Mouse (Mus musculus): ENCODE measurements at regions not wholly inside any gene's neighbourhood (a gene's known extent, or its start where the extent isn't known, plus 50 kb on each side); places are given as distances from the start of the nearest gene placed in this dataset.
A peak's percentile ranks its signal among the peaks of the same experiment; 100 is the strongest.

DNA sequence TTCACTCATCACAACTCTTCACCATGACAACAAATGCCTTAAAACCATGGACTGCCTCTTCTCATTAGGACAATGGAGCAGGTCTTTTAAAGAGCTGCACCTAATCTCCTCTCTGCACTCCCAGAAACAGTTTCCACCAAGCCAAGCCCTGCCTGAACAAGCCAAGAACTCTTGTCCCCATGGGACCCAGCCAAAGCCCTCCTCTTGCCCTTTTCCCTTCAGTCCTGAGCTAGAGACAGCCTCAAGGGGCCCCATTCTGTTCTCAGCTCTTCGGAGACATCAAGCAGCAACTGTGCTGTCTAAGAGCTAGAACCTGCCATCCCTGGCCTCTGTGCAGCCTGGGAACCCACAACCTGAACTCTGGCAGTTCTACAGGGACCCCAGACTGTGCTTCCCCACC, 345.0 kb upstream of the Irak1bp1 start:
- 78% methylated on average over 1 of the region's 1 CpGs for whole genome bisulfite sequencing
- ATAC-seq (ENCODE audit: low FRiP score) (no peak), DNase-seq (ENCODE audit: low spot score) (no peak)
- H3K36me3 ChIP-seq (replicated peaks; ENCODE audit: control insufficient read depth, insufficient read depth), result no peaks in the 10 kb centered on the region
- no peaks in the 10 kb centered on the region for H3K4me1 ChIP-seq (replicated peaks; ENCODE audit: control insufficient read depth, insufficient read depth, low read length)
- no peaks in the 10 kb centered on the region for H3K27me3 ChIP-seq (ENCODE audit: control insufficient read depth, insufficient read depth, low read length)
- H3K9ac ChIP-seq, result no peak overlapping the region
- H3K27ac ChIP-seq, result no peak overlapping the region
- no peaks in the 10 kb centered on the region for H3K9me3 ChIP-seq (ENCODE audit: control insufficient read depth, low read length)
- H3K4me3 ChIP-seq (replicated peaks; ENCODE audit: low read length), result no peak overlapping the region
- no peak overlapping the region for H3K4me2 ChIP-seq (replicated peaks)

GRCm38 (mm10) chr9:82493440-82493839, 335.9 kb upstream of the Irak1bp1 start:
- no peak overlapping the region for H3K4me2 ChIP-seq (replicated peaks)
- no peak overlapping the region for H3K4me3 ChIP-seq (replicated peaks; ENCODE audit: low read length)
- DNase-seq (ENCODE audit: low spot score), result no peak
- H3K4me1 ChIP-seq (replicated peaks; ENCODE audit: control insufficient read depth, insufficient read depth, low read length), result no peaks in the 10 kb centered on the region
- H3K9ac ChIP-seq, result no peak overlapping the region
- no peaks in the 10 kb centered on the region for H3K36me3 ChIP-seq (replicated peaks; ENCODE audit: control insufficient read depth, insufficient read depth)
- no peaks in the 10 kb centered on the region for H3K27me3 ChIP-seq (ENCODE audit: control insufficient read depth, insufficient read depth, low read length)
- no peak overlapping the region for H3K27ac ChIP-seq
- no peaks in the 10 kb centered on the region for H3K9me3 ChIP-seq (ENCODE audit: control insufficient read depth, low read length)
- ATAC-seq (ENCODE audit: low FRiP score), result no peak

DNA sequence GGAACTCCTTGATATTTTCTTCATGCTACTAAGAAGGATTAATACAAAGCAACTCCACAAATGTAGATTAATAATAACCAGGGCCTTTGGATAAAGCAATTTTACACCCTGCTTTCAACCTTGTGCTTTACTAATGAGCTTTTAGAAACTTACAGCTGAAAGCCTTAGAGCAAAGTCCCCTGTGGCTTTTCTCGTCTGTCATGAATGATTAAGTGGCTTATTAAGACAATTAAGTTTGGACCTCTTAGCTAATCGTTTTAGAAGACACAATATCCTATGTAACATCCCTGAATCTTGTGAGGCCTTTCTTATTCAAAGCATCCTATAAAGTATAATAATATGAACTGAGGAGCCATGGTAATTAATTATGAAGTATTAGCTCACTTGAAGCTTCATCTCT, 319.3 kb upstream of the Irak1bp1 start:
- ATAC-seq (ENCODE audit: low FRiP score) (peak; percentile 65; the same call in 1 of the 2 replicates), DNase-seq (ENCODE audit: low spot score) (peak; percentile 61)
- Histone ChIP-seq H3K36me3 (replicated peaks; ENCODE audit: control insufficient read depth, insufficient read depth) (no peaks in the 10 kb centered on the region), H3K27ac (no peak overlapping the region), H3K9ac (no peak overlapping the region), H3K4me2 (replicated peaks) (no peak overlapping the region), H3K27me3 (ENCODE audit: control insufficient read depth, insufficient read depth, low read length) (no peaks in the 10 kb centered on the region), H3K4me3 (replicated peaks; ENCODE audit: low read length) (no peak overlapping the region), H3K9me3 (ENCODE audit: control insufficient read depth, low read length) (no peaks in the 10 kb centered on the region), H3K4me1 (replicated peaks; ENCODE audit: control insufficient read depth, insufficient read depth, low read length) (no peaks in the 10 kb centered on the region)
- 21% methylated on average over 2 of the region's 2 CpGs for WGBS

- no peak for ATAC-seq (ENCODE audit: low FRiP score)
- 21% methylated on average over 1 of the region's 1 CpGs for WGBS
- no peak for DNase-seq (ENCODE audit: low spot score)
- Histone ChIP-seq H3K4me1 (replicated peaks; ENCODE audit: control insufficient read depth, insufficient read depth, low read length) (no peaks in the 10 kb centered on the region), H3K27ac (no peak overlapping the region), H3K36me3 (replicated peaks; ENCODE audit: control insufficient read depth, insufficient read depth) (no peaks in the 10 kb centered on the region), H3K9me3 (ENCODE audit: control insufficient read depth, low read length) (no peaks in the 10 kb centered on the region), H3K27me3 (ENCODE audit: control insufficient read depth, insufficient read depth, low read length) (no peaks in the 10 kb centered on the region), H3K4me3 (replicated peaks; ENCODE audit: low read length) (no peak overlapping the region), H3K4me2 (replicated peaks) (no peak overlapping the region), H3K9ac (no peak overlapping the region)
These were observed 310.3 kb upstream of the Irak1bp1 start for GRCm38 (mm10) chr9:82518993-82519392.

- Histone ChIP-seq H3K9ac (no peak overlapping the region), H3K9me3 (ENCODE audit: control insufficient read depth, low read length) (no peaks in the 10 kb centered on the region), H3K27ac (no peak overlapping the region), H3K4me3 (replicated peaks; ENCODE audit: low read length) (no peak overlapping the region), H3K4me1 (replicated peaks; ENCODE audit: control insufficient read depth, insufficient read depth, low read length) (no peaks in the 10 kb centered on the region), H3K27me3 (ENCODE audit: control insufficient read depth, insufficient read depth, low read length) (no peaks in the 10 kb centered on the region), H3K36me3 (replicated peaks; ENCODE audit: control insufficient read depth, insufficient read depth) (no peaks in the 10 kb centered on the region), H3K4me2 (replicated peaks) (no peak overlapping the region)
- no peak for DNase-seq (ENCODE audit: low spot score)
- WGBS, result 73% methylated on average over 8 of the region's 8 CpGs
- ATAC-seq (ENCODE audit: low FRiP score), result 0 out of 2 replicates have a peak, but pooled peaks have one; percentile 27
These were observed 301.4 kb upstream of the Irak1bp1 start for GRCm38 (mm10) chr9:82527867-82528385.

GRCm38 (mm10) chr9:82552726-82553125, 276.6 kb upstream of the Irak1bp1 start:
- Histone ChIP-seq H3K9me3 (ENCODE audit: control insufficient read depth, low read length) (no peaks in the 10 kb centered on the region), H3K9ac (no peak overlapping the region), H3K4me3 (replicated peaks; ENCODE audit: low read length) (no peak overlapping the region), H3K4me2 (replicated peaks) (no peak overlapping the region), H3K27ac (no peak overlapping the region), H3K4me1 (replicated peaks; ENCODE audit: control insufficient read depth, insufficient read depth, low read length) (no peaks in the 10 kb centered on the region; the same call in 1 of the 2 replicates), H3K36me3 (replicated peaks; ENCODE audit: control insufficient read depth, insufficient read depth) (no peaks in the 10 kb centered on the region), H3K27me3 (ENCODE audit: control insufficient read depth, insufficient read depth, low read length) (no peaks in the 10 kb centered on the region)
- DNase-seq (ENCODE audit: low spot score) (no peak), ATAC-seq (ENCODE audit: low FRiP score) (peak; percentile 72)
- WGBS, result 72% methylated on average over 6 of the region's 6 CpGs

DNA sequence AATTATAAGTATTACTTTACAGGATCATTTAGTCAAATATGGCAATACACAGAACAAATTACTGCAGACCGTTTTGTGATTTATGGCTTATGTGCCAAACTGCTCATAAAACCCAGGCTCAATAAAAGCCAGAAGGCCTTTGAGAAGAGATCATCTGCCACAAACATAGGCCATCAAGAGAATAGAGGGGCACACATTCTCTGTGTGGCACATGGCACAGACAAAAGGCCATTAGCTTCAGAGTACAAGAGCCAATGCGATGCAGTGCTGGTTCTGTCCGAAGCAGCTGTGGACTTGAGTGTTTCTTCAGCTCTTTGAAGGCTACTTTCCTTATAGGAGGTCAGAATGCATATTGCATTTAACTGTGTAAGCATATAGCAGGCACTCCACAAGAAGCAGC, 276.1 kb upstream of the Irak1bp1 start:
- H3K9me3 ChIP-seq (ENCODE audit: control insufficient read depth, low read length), result no peaks in the 10 kb centered on the region
- DNase-seq (ENCODE audit: low spot score) (no peak), ATAC-seq (ENCODE audit: low FRiP score) (no peak)
- H3K27ac ChIP-seq, result no peak overlapping the region
- WGBS, result 79% methylated on average over 3 of the region's 3 CpGs
- no peaks in the 10 kb centered on the region for H3K36me3 ChIP-seq (replicated peaks; ENCODE audit: control insufficient read depth, insufficient read depth)
- H3K9ac ChIP-seq, result no peak overlapping the region
- no peaks in the 10 kb centered on the region for H3K4me1 ChIP-seq (replicated peaks; ENCODE audit: control insufficient read depth, insufficient read depth, low read length)
- no peak overlapping the region for H3K4me2 ChIP-seq (replicated peaks)
- H3K27me3 ChIP-seq (ENCODE audit: control insufficient read depth, insufficient read depth, low read length), result no peaks in the 10 kb centered on the region
- no peak overlapping the region for H3K4me3 ChIP-seq (replicated peaks; ENCODE audit: low read length)

DNA sequence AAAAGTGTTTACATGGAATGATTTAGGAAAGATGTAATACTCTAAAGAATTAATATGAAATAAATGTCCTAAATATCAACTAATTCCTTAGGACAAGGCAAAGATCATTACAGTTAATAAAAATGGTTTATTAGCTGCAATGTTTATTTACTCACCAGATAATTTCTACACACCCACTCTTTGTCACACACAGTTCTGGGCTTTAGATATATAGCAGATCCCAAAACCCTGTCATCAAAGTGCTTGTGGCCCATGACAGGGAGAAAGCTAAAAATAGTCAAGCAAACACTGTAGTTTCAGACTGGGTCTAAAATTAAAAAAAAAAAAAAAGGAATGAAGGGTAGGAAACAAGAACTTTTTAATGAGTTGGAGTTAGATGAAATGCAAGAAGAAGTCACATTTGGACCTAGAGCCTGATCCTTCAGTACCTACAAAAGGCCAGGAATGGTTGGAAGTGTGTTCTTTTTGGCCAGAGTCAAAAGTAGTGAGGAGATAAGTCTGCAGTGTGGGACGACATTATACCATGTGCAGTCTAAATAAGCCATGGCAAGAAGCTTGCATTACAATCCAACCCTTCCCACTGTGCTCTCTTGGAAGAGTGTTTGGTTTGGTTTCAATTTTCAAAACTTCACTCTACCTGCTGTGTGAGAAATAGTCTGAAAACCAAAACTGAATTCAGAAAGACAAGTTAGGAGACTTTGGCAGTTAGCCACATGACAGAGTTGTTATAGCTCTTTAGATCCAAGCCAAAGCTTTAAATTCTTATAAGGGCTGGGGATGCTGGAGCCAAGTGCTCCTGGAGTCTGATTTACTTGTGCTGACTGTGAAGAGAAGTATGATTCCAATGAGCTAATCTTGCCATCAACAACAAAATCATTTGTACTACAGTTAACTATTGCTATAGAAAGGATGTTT, 266.5 kb upstream of the Irak1bp1 start:
- Histone ChIP-seq H3K36me3 (replicated peaks; ENCODE audit: control insufficient read depth, insufficient read depth) (no peaks in the 10 kb centered on the region), H3K4me1 (replicated peaks; ENCODE audit: control insufficient read depth, insufficient read depth, low read length) (no peaks in the 10 kb centered on the region), H3K27ac (no peak overlapping the region), H3K27me3 (ENCODE audit: control insufficient read depth, insufficient read depth, low read length) (no peaks in the 10 kb centered on the region), H3K9ac (no peak overlapping the region), H3K4me3 (replicated peaks; ENCODE audit: low read length) (no peak overlapping the region), H3K4me2 (replicated peaks) (no peak overlapping the region), H3K9me3 (ENCODE audit: control insufficient read depth, low read length) (no peaks in the 10 kb centered on the region)
- DNase-seq (ENCODE audit: low spot score) (no peak), ATAC-seq (ENCODE audit: low FRiP score) (no peak)
- 61% methylated on average over 1 of the region's 1 CpGs for WGBS

DNA sequence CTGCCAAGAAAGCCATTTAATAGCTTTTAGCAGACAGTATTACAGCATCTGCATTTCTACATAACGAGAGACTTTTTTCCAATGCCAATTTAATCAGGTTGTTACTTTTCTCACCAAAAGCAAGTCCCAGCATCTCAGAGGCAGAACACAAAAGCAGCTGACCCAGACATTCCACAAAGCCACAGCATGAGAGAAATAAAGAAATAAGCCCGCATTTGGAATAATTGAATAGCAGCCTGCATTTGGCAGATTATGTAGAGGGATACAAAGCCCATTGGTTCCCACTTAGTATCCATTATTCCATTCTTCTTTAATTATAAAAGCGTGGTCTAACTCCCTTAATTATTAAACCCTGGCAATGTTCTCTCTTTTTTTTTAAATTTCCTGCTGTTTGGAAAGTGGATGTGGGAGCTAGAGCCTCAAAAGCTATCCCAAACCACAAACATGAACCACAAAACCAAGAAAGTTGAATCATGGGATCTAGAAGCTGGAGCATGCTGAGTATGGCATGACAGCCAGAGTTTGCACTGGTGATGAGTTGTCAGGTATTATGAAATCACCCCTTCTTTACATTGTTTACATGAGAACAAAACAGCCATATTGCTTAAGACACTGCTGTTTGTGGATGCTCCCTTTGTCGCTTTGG, 247.8 kb upstream of the Irak1bp1 start:
- 60% methylated on average over 4 of the region's 4 CpGs for WGBS
- Histone ChIP-seq H3K27me3 (ENCODE audit: control insufficient read depth, insufficient read depth, low read length) (no peaks in the 10 kb centered on the region), H3K9ac (no peak overlapping the region), H3K9me3 (ENCODE audit: control insufficient read depth, low read length) (no peaks in the 10 kb centered on the region), H3K36me3 (replicated peaks; ENCODE audit: control insufficient read depth, insufficient read depth) (no peaks in the 10 kb centered on the region), H3K27ac (no peak overlapping the region), H3K4me1 (replicated peaks; ENCODE audit: control insufficient read depth, insufficient read depth, low read length) (no peaks in the 10 kb centered on the region), H3K4me3 (replicated peaks; ENCODE audit: low read length) (no peak overlapping the region), H3K4me2 (replicated peaks) (no peak overlapping the region)
- ATAC-seq (ENCODE audit: low FRiP score), result no peak
- no peak for DNase-seq (ENCODE audit: low spot score)
